9 mouse cellular contexts compared by ENCODE assay signal in genomic region chr15:97667437-97667836, GRCm38 (mm10). TPM values are rescaled to one million over a fixed set of nuclear protein-coding genes. Genes with fewer than 3 reads are reported as not detected.
DNase-seq lines count a peak whose midpoint lies in the region; ATAC-seq and TF ChIP-seq lines count a peak whose summit lies in the region.
"Had no signal": no experiment of that assay in that cellular context is flagged by ENCODE, and none has a peak within 500 bp of the region (broad histone marks: within the 10 kb centered on the region; RNA-seq: fewer than 3 reads in every experiment).

No protein-coding gene starts in this region.

- no peaks in the 10 kb centered on the region for H3K36me3 ChIP-seq in intestine, embryonic 14.5 days (ENCODE audit: control insufficient read depth, insufficient read depth, low read length)
- no peaks in the 10 kb centered on the region for H3K36me3 ChIP-seq in intestine, embryonic 15.5 days
- H3K36me3 ChIP-seq in forebrain, embryonic 11.5 days (ENCODE audit: control insufficient read depth, insufficient read depth, low read length) = no peaks in the 10 kb centered on the region
- H3K36me3 ChIP-seq in kidney, adult 2 months (ENCODE audit: control insufficient read depth, insufficient read depth, low read length) = no peaks in the 10 kb centered on the region
- no peaks in the 10 kb centered on the region for H3K36me3 ChIP-seq in liver, embryonic 11.5 days (ENCODE audit: control insufficient read depth, insufficient read depth, low read length)
- no peaks in the 10 kb centered on the region for H3K36me3 ChIP-seq in stomach, embryonic 16.5 days (ENCODE audit: control insufficient read depth, insufficient read depth, low read length)

- peak; percentile 86 for DNase-seq in intestine, embryonic 14.5 days (ENCODE audit: low spot score)
- peak; percentile 79 for DNase-seq in brain, adult 2 months (ENCODE audit: low read depth, low spot score)
- DNase-seq in forebrain, embryonic 11.5 days (ENCODE audit: low spot score) = peak; percentile 86
- DNase-seq in kidney, adult 2 months = peak; percentile 78
- DNase-seq in liver, embryonic 11.5 days (ENCODE audit: low spot score) = peak; percentile 63
- DNase-seq in natural killer cell, adult 2 months (ENCODE audit: low spot score in 2 of 2) = peak; percentile 42 to 68

- no peaks in the 10 kb centered on the region for H3K4me1 ChIP-seq in intestine, embryonic 14.5 days (replicated peaks; ENCODE audit: control insufficient read depth, insufficient read depth, low read length)
- H3K4me1 ChIP-seq in intestine, embryonic 15.5 days (replicated peaks) = no peaks in the 10 kb centered on the region
- no peaks in the 10 kb centered on the region for H3K4me1 ChIP-seq in forebrain, embryonic 11.5 days (replicated peaks; ENCODE audit: control insufficient read depth, insufficient read depth, low read length)
- no peaks in the 10 kb centered on the region for H3K4me1 ChIP-seq in kidney, adult 2 months (ENCODE audit: control insufficient read depth, insufficient read depth, low read length)
- H3K4me1 ChIP-seq in liver, embryonic 11.5 days (replicated peaks; ENCODE audit: control insufficient read depth, insufficient read depth, low read length) = no peaks in the 10 kb centered on the region
- no peaks in the 10 kb centered on the region; the same call in 1 of the 2 replicates for H3K4me1 ChIP-seq in stomach, embryonic 16.5 days (ENCODE audit: control insufficient read depth, insufficient read depth, low read length)

- peak; percentile 82 for TF ChIP-seq CTCF in kidney, adult 2 months (conservative IDR thresholded peaks at IDR 0.05; ENCODE audit: insufficient read depth, insufficient read length, low read depth, low read length)

- H3K4me3 ChIP-seq in intestine, embryonic 14.5 days (ENCODE audit: low read depth, low read length) = no peak overlapping the region
- H3K4me3 ChIP-seq in intestine, embryonic 15.5 days (replicated peaks) = no peak overlapping the region
- no peak overlapping the region for H3K4me3 ChIP-seq in forebrain, embryonic 11.5 days (ENCODE audit: low read depth, low read length)
- H3K4me3 ChIP-seq in kidney, adult 2 months (ENCODE audit: insufficient read depth, low read depth, low read length) = no peak overlapping the region
- H3K4me3 ChIP-seq in liver, embryonic 11.5 days (ENCODE audit: low read depth, low read length) = no peak overlapping the region
- no peak overlapping the region for H3K4me3 ChIP-seq in stomach, embryonic 16.5 days (replicated peaks; ENCODE audit: low read length)
- H3K4me3 ChIP-seq: embryonic facial prominence, embryonic 12.5 days had no signal

- no peak overlapping the region for H3K4me2 ChIP-seq in intestine, embryonic 14.5 days (ENCODE audit: low read length)
- no peak overlapping the region for H3K4me2 ChIP-seq in intestine, embryonic 15.5 days (replicated peaks)
- H3K4me2 ChIP-seq in forebrain, embryonic 11.5 days (ENCODE audit: low read depth, low read length, severe bottlenecking) = no peak overlapping the region
- no peak overlapping the region for H3K4me2 ChIP-seq in liver, embryonic 11.5 days
- peak overlapping the region; percentile 30 for H3K4me2 ChIP-seq in stomach, embryonic 16.5 days (ENCODE audit: low read depth, low read length)
- H3K4me2 ChIP-seq: embryonic facial prominence, embryonic 12.5 days had no signal

- no peak overlapping the region for H3K9ac ChIP-seq in intestine, embryonic 14.5 days (ENCODE audit: low read length)
- no peak overlapping the region for H3K9ac ChIP-seq in intestine, embryonic 15.5 days
- no peak overlapping the region for H3K9ac ChIP-seq in forebrain, embryonic 11.5 days (ENCODE audit: low read length)
- H3K9ac ChIP-seq in liver, embryonic 11.5 days (ENCODE audit: low read depth, low read length) = no peak overlapping the region
- H3K9ac ChIP-seq in stomach, embryonic 16.5 days (ENCODE audit: low read length) = no peak overlapping the region
- H3K9ac ChIP-seq: embryonic facial prominence, embryonic 12.5 days had no signal

- H3K27ac ChIP-seq in intestine, embryonic 14.5 days (ENCODE audit: low read depth) = no peak overlapping the region
- H3K27ac ChIP-seq in intestine, embryonic 15.5 days = no peak overlapping the region
- H3K27ac ChIP-seq in forebrain, embryonic 11.5 days (ENCODE audit: low read depth, low read length) = no peak overlapping the region
- peak overlapping the region; percentile 11; the same call in 1 of the 2 replicates for H3K27ac ChIP-seq in kidney, adult 2 months (ENCODE audit: insufficient read depth, low read depth, low read length)
- H3K27ac ChIP-seq in liver, embryonic 11.5 days (ENCODE audit: low read depth, low read length) = no peak overlapping the region
- no peak overlapping the region for H3K27ac ChIP-seq in stomach, embryonic 16.5 days (ENCODE audit: low read length)
- H3K27ac ChIP-seq: embryonic facial prominence, embryonic 12.5 days had no signal

- no peaks in the 10 kb centered on the region for H3K27me3 ChIP-seq in intestine, embryonic 14.5 days (replicated peaks; ENCODE audit: control insufficient read depth, insufficient read depth, low read length)
- H3K27me3 ChIP-seq in intestine, embryonic 15.5 days (replicated peaks) = no peaks in the 10 kb centered on the region
- H3K27me3 ChIP-seq in forebrain, embryonic 11.5 days (ENCODE audit: control insufficient read depth, insufficient read depth, low read length) = no peaks in the 10 kb centered on the region
- H3K27me3 ChIP-seq in kidney, adult 2 months (replicated peaks; ENCODE audit: control insufficient read depth, insufficient read depth, low read length) = no peaks in the 10 kb centered on the region
- no peaks in the 10 kb centered on the region for H3K27me3 ChIP-seq in liver, embryonic 11.5 days (replicated peaks; ENCODE audit: control insufficient read depth, insufficient read depth, low read length)
- no peaks in the 10 kb centered on the region for H3K27me3 ChIP-seq in stomach, embryonic 16.5 days (ENCODE audit: control insufficient read depth, insufficient read depth, low read length)
- H3K27me3 ChIP-seq: embryonic facial prominence, embryonic 12.5 days had no signal

- WGBS in intestine, embryonic 14.5 days = 37% methylated on average over 7 of the region's 7 CpGs
- WGBS in intestine, embryonic 15.5 days = 29% methylated on average over 7 of the region's 7 CpGs
- 38% methylated on average over 7 of the region's 7 CpGs for WGBS in forebrain, embryonic 11.5 days
- 9% methylated on average over 7 of the region's 7 CpGs for WGBS in kidney, adult 2 months
- 35% methylated on average over 7 of the region's 7 CpGs for WGBS in liver, embryonic 11.5 days
- WGBS in stomach, embryonic 16.5 days = 28% methylated on average over 7 of the region's 7 CpGs

- H3K9me3 ChIP-seq in intestine, embryonic 14.5 days (ENCODE audit: control insufficient read depth, low read length) = no peaks in the 10 kb centered on the region
- no peaks in the 10 kb centered on the region for H3K9me3 ChIP-seq in intestine, embryonic 15.5 days
- no peaks in the 10 kb centered on the region for H3K9me3 ChIP-seq in forebrain, embryonic 11.5 days (ENCODE audit: control insufficient read depth, low read length)
- H3K9me3 ChIP-seq in liver, embryonic 11.5 days (ENCODE audit: control insufficient read depth, low read length) = no peaks in the 10 kb centered on the region
- no peaks in the 10 kb centered on the region for H3K9me3 ChIP-seq in stomach, embryonic 16.5 days (replicated peaks; ENCODE audit: control insufficient read depth, low read length)
- H3K9me3 ChIP-seq: embryonic facial prominence, embryonic 12.5 days had no signal

- no peak for TF ChIP-seq POLR2A in kidney, adult 2 months (IDR thresholded peaks at IDR 0.05; ENCODE audit: low read depth, low read length)

- ATAC-seq in intestine, embryonic 14.5 days (replicated peaks; ENCODE audit: low FRiP score, low TSS enrichment, low read depth) = no peak
- ATAC-seq in intestine, embryonic 15.5 days = no peak
- ATAC-seq in forebrain, embryonic 11.5 days (replicated peaks; ENCODE audit: low FRiP score) = no peak; the same call in 1 of the 2 replicates
- ATAC-seq in liver, embryonic 11.5 days (replicated peaks; ENCODE audit: low FRiP score) = no peak
- no peak for ATAC-seq in stomach, embryonic 16.5 days (ENCODE audit: insufficient read depth, low FRiP score)

RNA-seq across cellular contexts. Expression of gene Rpap3, which starts 38.2 kb away (rescaled TPM):
- 34.1 and 36.4 TPM in 2 replicates for polyA plus RNA-seq in intestine, embryonic 14.5 days (2014; fragmentation: Nextera tagmentation; extraction: Ambion mirVana)
- polyA plus RNA-seq in intestine, embryonic 15.5 days (2015; fragmentation: Nextera tagmentation; extraction: Ambion mirVana) = 19.8 and 24.0 TPM in 2 replicates
- polyA plus RNA-seq in forebrain, embryonic 11.5 days (2014; fragmentation: Nextera tagmentation; extraction: Ambion mirVana) = 47.8 and 48.5 TPM in 2 replicates
- polyA plus RNA-seq in kidney, adult 2 months (2012; rRNA removed) = 4.9 and 6.9 TPM in 2 replicates
- 35.5 and 41.4 TPM in 2 replicates for polyA plus RNA-seq in liver, embryonic 11.5 days (2014; fragmentation: Nextera tagmentation; extraction: Ambion mirVana)
- polyA plus RNA-seq in stomach, embryonic 16.5 days (2015; fragmentation: Nextera tagmentation; extraction: Ambion mirVana) = 20.5 and 20.6 TPM in 2 replicates
